Mouse (Mus musculus) lung, adult 2 months (tissue): ENCODE measurements at regions not wholly inside any gene's neighbourhood (a gene's known extent, or its start where the extent isn't known, plus 50 kb on each side); places are given as distances from the start of the nearest gene placed in this dataset.
"Not testable (repeated sequence)": the region's sequence is repeated elsewhere in the genome, so short reads cannot be mapped to it uniquely, and the experiment has no call there.

Experiments
- DNase-seq: peaks from one replicate; pipeline ENCODE4 v3.0.0; 2022
- H3K4me1 ChIP-seq: fragments of 200-500 bp; 2 replicates; pipeline ENCODE4 v1.6.1; 2011; ENCODE audit warnings: low read length; ENCODE audit not compliant: control insufficient read depth, insufficient read depth
- H3K4me3 ChIP-seq: fragments of 200-500 bp; replicated peaks from 2 replicates; pipeline ENCODE3; 2011; ENCODE audit warnings: low read depth, mild to moderate bottlenecking, control low read depth, low read length; ENCODE audit errors: extremely low read depth
- CTCF ChIP-seq: fragments of 200-500 bp; IDR thresholded peaks from 2 replicates; pipeline ENCODE4 v1.5.1; 2011; ENCODE audit warnings: mild to moderate bottlenecking, low read length, control low read depth; ENCODE audit not compliant: insufficient read depth
- POLR2A ChIP-seq: fragments of 200-500 bp; IDR thresholded peaks from 2 replicates; pipeline ENCODE4 v1.6.1; 2011; ENCODE audit warnings: low read depth, mild to moderate bottlenecking, control low read depth, low read length, borderline replicate concordance; ENCODE audit errors: extremely low read depth
- WGBS: fragments of 180-500 bp; shearing (Covaris S2); methylation state at CpG from one replicate; pipeline ENCODE4 v1.1.7; 2018; 5-methylcytosine and 5-hydroxymethylcytosine counted together

DNA sequence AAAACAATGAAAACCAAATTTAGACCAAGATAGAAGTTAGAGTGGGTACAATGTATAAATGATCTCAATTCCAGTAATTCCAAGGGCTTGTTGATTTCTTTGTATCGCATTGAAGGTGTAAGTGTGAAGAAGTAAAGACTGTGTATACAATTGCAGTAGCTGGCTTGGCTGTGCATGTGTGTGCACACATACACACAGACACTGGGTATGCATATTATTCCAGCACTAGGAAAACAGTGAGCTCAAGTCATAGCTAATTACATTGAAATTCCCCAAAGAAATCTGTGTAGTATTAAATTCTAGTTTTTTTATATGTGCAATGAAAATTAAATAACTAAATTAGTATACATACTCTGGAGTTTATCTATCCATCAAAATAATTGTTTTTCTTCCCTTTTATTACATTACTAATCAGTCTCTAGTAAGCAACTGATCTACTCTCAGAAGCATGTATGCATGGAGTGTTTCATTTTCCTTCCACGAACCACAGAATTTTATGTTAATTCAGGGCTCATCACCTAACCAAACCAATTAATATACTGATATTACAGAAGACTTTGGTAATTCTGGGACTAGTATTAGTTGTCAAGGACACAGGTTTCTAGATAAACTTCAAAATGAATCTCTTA is 56.5 kb downstream of the Gm8797 start:
- no peak overlapping the region for H3K4me3 ChIP-seq
- no peak for DNase-seq
- WGBS: 85% methylated on average over 2 of the region's 2 CpGs
- H3K4me1 ChIP-seq: no peaks in the 10 kb centered on the region
- TF ChIP-seq POLR2A (no peak), CTCF (no peak)

DNA sequence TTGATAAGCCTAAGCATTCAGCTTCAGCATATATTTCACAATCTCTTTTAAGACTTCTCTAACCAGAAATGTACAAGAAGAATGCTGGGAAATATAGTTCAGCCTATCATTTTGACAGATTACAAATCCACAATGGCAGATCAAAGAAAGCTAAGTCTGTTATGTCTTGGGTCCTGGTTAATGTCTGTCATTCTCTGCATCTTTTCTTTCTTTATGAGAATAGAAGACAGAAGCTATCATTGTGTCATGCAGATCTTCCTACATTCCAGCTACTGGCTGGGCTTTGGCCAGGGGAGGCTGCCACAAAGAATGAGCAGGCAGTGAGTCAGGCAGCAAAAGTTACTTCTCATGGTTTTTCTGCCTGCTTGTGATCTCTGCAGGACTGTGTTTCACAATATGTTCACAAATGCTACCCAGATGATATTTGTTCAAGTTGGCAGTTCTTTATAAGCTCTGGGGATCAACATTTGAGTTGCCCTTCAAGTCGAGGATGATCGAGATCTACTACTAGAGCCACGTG is 60.5 kb downstream of the Gm8797 start:
- TF ChIP-seq CTCF (no peak), POLR2A (no peak)
- no peaks in the 10 kb centered on the region for H3K4me1 ChIP-seq
- no peak for DNase-seq
- no peak overlapping the region for H3K4me3 ChIP-seq
- 59% methylated on average over 3 of the region's 3 CpGs for WGBS

DNA sequence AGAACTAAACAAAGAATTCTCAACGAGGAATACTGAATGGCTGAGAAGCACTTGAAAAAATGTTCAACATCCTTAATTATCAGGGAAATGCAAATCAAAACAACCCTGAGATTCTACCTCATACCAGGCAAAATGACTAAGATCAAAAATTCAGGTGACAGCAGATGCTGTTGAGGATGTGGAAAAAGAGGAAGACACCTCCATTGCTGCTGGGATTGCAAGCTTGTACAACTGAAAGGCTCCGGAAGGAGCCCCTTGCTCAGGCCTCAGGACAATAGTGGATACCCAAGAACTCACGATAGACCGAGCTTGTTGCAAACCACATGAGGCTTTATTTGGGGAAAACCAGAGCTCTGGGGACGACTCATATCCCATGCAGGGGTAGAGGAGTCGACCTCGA is 69.6 kb downstream of the Gm8797 start:
- not testable (repeated sequence) for H3K4me1 ChIP-seq, DNase-seq, H3K4me3 ChIP-seq
- 70% methylated on average over 7 of the region's 7 CpGs for WGBS

DNA sequence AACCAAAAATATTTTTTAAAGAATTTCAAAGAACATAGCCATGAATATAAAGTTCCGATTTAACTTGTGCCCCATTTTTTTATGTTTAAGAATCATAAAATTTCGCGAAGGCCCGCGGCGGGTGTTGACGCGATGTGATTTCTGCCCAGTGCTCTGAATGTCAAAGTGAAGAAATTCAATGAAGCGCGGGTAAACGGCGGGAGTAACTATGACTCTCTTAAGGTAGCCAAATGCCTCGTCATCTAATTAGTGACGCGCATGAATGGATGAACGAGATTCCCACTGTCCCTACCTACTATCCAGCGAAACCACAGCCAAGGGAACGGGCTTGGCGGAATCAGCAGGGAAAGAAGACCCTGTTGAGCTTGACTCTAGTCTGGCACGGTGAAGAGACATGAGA is 109.6 kb downstream of the Gm8797 start:
- H3K4me3 ChIP-seq, H3K4me1 ChIP-seq: not testable (repeated sequence)
- peak; percentile 100 for DNase-seq
- WGBS: 26% methylated on average over 20 of the region's 20 CpGs

- H3K4me3 ChIP-seq: no peak overlapping the region
- DNase-seq: no peak
- no peak for TF ChIP-seq POLR2A
- TF ChIP-seq CTCF: no peak
- 56% methylated on average over 2 of the region's 2 CpGs for WGBS
- H3K4me1 ChIP-seq: no peaks in the 10 kb centered on the region
Observed at GRCm38 (mm10) chr3:5870407-5870806, 119.8 kb downstream of the Gm8797 start.

GRCm38 (mm10) chr3:5879113-5879512 is 128.5 kb downstream of the Gm8797 start:
- DNase-seq: no peak

GRCm38 (mm10) chr3:5917536-5917935 is 166.9 kb downstream of the Gm8797 start:
- WGBS: 51% methylated on average over 1 of the region's 1 CpGs
- no peak for DNase-seq
- TF ChIP-seq POLR2A (no peak), CTCF (no peak)
- Histone ChIP-seq H3K4me1 (no peaks in the 10 kb centered on the region), H3K4me3 (no peak overlapping the region)

More at GRCm38 (mm10) chr3:5879113-5879512, 128.5 kb downstream of the Gm8797 start:
- H3K4me3 ChIP-seq: no peak overlapping the region
- TF ChIP-seq CTCF: no peak
- no peak for TF ChIP-seq POLR2A
- no peaks in the 10 kb centered on the region for H3K4me1 ChIP-seq

DNA sequence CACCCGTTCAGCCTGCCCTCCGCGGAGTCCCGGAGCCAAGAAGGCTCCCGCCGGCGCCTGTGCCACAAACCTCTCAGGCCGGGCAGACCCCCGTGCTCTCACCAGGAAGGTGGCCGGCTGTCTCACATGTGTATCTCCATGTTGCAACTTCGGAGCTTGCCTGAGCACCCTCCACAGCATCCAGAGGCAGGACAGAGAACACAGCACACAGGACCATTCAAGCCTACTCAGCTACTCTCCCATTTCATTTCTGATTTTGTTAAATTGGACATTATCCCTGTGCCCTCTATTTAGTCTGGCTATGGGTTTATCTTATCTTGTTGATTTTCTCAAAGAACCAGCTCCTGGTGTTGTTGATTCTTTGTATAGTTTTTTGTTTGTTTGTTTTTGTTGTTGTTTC is 199.6 kb downstream of the Gm8797 start:
- 92% methylated on average over 11 of the region's 11 CpGs for WGBS
- H3K4me1 ChIP-seq, H3K4me3 ChIP-seq, DNase-seq: not testable (repeated sequence)

GRCm38 (mm10) chr3:5989011-5989645 is 238.5 kb downstream of the Gm8797 start:
- not testable (repeated sequence) for DNase-seq, H3K4me1 ChIP-seq, H3K4me3 ChIP-seq
- 70% methylated on average over 5 of the region's 5 CpGs for WGBS

DNA sequence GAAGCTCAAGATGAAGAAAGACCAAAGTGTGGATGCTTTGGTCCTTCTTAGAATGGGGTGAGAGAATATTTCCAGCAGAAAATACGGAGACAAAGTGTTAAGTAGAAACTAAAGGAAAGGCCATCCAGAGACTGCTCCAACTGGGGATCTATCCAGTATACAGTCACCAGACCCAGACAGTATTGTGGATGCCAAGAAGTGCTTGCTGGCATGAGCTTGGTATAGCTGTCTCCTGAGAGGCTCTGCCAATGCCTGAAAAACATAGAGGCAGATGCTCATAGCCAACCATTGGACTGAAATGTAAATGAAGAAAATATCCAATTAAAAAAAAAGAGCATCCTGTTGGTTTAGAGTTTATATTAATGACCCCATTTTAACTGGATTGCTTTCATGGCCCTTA is 253.8 kb downstream of the Gm8797 start:
- H3K4me1 ChIP-seq: no peaks in the 10 kb centered on the region
- DNase-seq: no peak
- TF ChIP-seq CTCF (no peak), POLR2A (no peak)
- H3K4me3 ChIP-seq: no peak overlapping the region
- 63% methylated on average over 1 of the region's 1 CpGs for whole genome bisulfite sequencing
